Comparison of ENCODE assay signal across 8 mouse cellular contexts in genomic region chr12:28804558-28805481, GRCm38 (mm10). TPM values are rescaled to one million over a fixed set of nuclear protein-coding genes. Genes with fewer than 3 reads are reported as not detected.
DNase-seq lines count a peak whose midpoint lies in the region; ATAC-seq and TF ChIP-seq lines count a peak whose summit lies in the region.

No protein-coding gene starts in this region.

- no peak for TF ChIP-seq CTCF in liver, embryonic 14.5 days (IDR thresholded peaks at IDR 0.05; ENCODE audit: low read depth)

- no peaks in the 10 kb centered on the region for H3K36me3 ChIP-seq in heart, embryonic 12.5 days
- H3K36me3 ChIP-seq in liver, embryonic 14.5 days (replicated peaks; ENCODE audit: control insufficient read depth, insufficient read depth, low read depth) = no peaks in the 10 kb centered on the region

- ATAC-seq in heart, embryonic 12.5 days (ENCODE audit: insufficient number of reproducible peaks, low FRiP score) = peak; percentile 94
- peak; percentile 94 for ATAC-seq in liver, embryonic 14.5 days (ENCODE audit: insufficient read depth)

- peaks cover 62% of the 10 kb centered on the region for H3K4me1 ChIP-seq in heart, embryonic 12.5 days (replicated peaks)
- H3K4me1 ChIP-seq in liver, embryonic 14.5 days (replicated peaks; ENCODE audit: control insufficient read depth in 2 of 2, insufficient read depth in 2 of 2, low read length in 1 of 2) = peaks cover 57 to 61% of the 10 kb centered on the region in 2 experiments

- H3K9me3 ChIP-seq in heart, embryonic 12.5 days (replicated peaks) = no peaks in the 10 kb centered on the region
- no peaks in the 10 kb centered on the region for H3K9me3 ChIP-seq in liver, embryonic 14.5 days (ENCODE audit: control insufficient read depth, low read length)

- no peak overlapping the region for H3K4me3 ChIP-seq in heart, embryonic 12.5 days
- peak overlapping the region; percentile 16 to 18; a peak in 3 of 4 replicates for H3K4me3 ChIP-seq in liver, embryonic 14.5 days (ENCODE audit: insufficient read depth in 1 of 2, low read depth in 2 of 2, low read length in 2 of 2)

- peak overlapping the region; percentile 72 for H3K27ac ChIP-seq in heart, embryonic 12.5 days (ENCODE audit: poor library complexity, severe bottlenecking)
- peak overlapping the region; percentile 92 for H3K27ac ChIP-seq in liver, embryonic 14.5 days

- DNase-seq in gastrocnemius, postnatal 25 days = peak; percentile 15
- DNase-seq in gastrocnemius, postnatal 4 days (ENCODE audit: low spot score in 2 of 2) = no peak
- peak; percentile 49 for DNase-seq in adrenal gland, postnatal 10 days
- peak; percentile 93 to 94 (median 94) for DNase-seq in liver, embryonic 14.5 days (ENCODE audit: low read depth in 3 of 3, low spot score in 3 of 3)
- peak; percentile 45 to 74 for DNase-seq in spleen, postnatal 10 days (ENCODE audit: low spot score in 2 of 2)
- DNase-seq in T-cell, adult 2 months (ENCODE audit: low spot score) = no peak
- no peak for DNase-seq in thymus, postnatal 14 days

- 52% methylated on average over 3 of the region's 3 CpGs for WGBS in heart, embryonic 12.5 days
- WGBS in liver, embryonic 14.5 days (ENCODE audit: insufficient replicate concordance) = 26% methylated on average over 3 of the region's 3 CpGs

- H3K27me3 ChIP-seq in heart, embryonic 12.5 days (replicated peaks) = no peaks in the 10 kb centered on the region
- no peaks in the 10 kb centered on the region for H3K27me3 ChIP-seq in liver, embryonic 14.5 days (ENCODE audit: control insufficient read depth, insufficient read depth, low read length)

- H3K9ac ChIP-seq in heart, embryonic 12.5 days = no peak overlapping the region
- peak overlapping the region; percentile 63 for H3K9ac ChIP-seq in liver, embryonic 14.5 days (replicated peaks)

- peak overlapping the region; percentile 30 for H3K4me2 ChIP-seq in heart, embryonic 12.5 days
- peak overlapping the region; percentile 74 for H3K4me2 ChIP-seq in liver, embryonic 14.5 days (ENCODE audit: low read depth)

- TF ChIP-seq EP300 in liver, embryonic 14.5 days (IDR thresholded peaks at IDR 0.05; ENCODE audit: low read depth) = peak; percentile 96

RNA-seq across cellular contexts. Expression of gene Eipr1, which starts 53.2 kb away (rescaled TPM):
- total RNA-seq in gastrocnemius, postnatal 25 days (2021) = 1 to 10 TPM; 5.8 to 7.7 TPM
- 1 to 10 TPM; 8.4 to 8.7 TPM for total RNA-seq in gastrocnemius, postnatal 4 days (2021)
- 10 to 100 TPM; 14.8 to 15.5 TPM for total RNA-seq in adrenal gland, postnatal 10 days (2021)
- 20.9 and 25.2 TPM in 2 replicates for polyA plus RNA-seq in heart, embryonic 12.5 days (2016; fragmentation: Nextera tagmentation; extraction: Ambion mirVana)
- polyA plus RNA-seq in liver, embryonic 14.5 days (2012; rRNA removed) = 15.2 and 18.6 TPM in 2 replicates
- polyA plus RNA-seq in liver, embryonic 14.5 days (2014; fragmentation: Nextera tagmentation; extraction: Ambion mirVana) = 29.4 and 31.8 TPM in 2 replicates

RNA-seq across cellular contexts. Expression of gene Trappc12, which starts 54.5 kb away (rescaled TPM):
- total RNA-seq in gastrocnemius, postnatal 25 days (2021) = 10 to 100 TPM; 13.7 to 14.5 TPM
- 10 to 100 TPM; 21.9 to 23.7 TPM for total RNA-seq in gastrocnemius, postnatal 4 days (2021)
- 10 to 100 TPM; 29.0 to 37.3 TPM for total RNA-seq in adrenal gland, postnatal 10 days (2021)
- polyA plus RNA-seq in heart, embryonic 12.5 days (2016; fragmentation: Nextera tagmentation; extraction: Ambion mirVana) = 33.5 and 35.1 TPM in 2 replicates
- polyA plus RNA-seq in liver, embryonic 14.5 days (2012; rRNA removed) = 9.9 and 11.6 TPM in 2 replicates
- polyA plus RNA-seq in liver, embryonic 14.5 days (2014; fragmentation: Nextera tagmentation; extraction: Ambion mirVana) = 13.1 and 15.9 TPM in 2 replicates

Comparison
In these comparisons a context has a peak if more than half of its experiments do, and no peak if none do; other contexts are left out.
1. DNase-seq: peak in gastrocnemius, postnatal 25 days (single experiment), adrenal gland, postnatal 10 days (single experiment), liver, embryonic 14.5 days (3 of 3) and spleen, postnatal 10 days (2 of 2); none in gastrocnemius, postnatal 4 days (0 of 2), T-cell, adult 2 months (single experiment) and thymus, postnatal 14 days (single experiment).